Mouse (Mus musculus) c-Kit-negative CD71-positive TER-119-positive erythroid progenitor cells, embryonic 14.5 days (primary cell): ENCODE results near the gene Tmem151a.
"Not testable (repeated sequence)": the region's sequence is repeated elsewhere in the genome, so short reads cannot be mapped to it uniquely, and the experiment has no call there.

Source experiments
- DNase-seq: peaks from one replicate; pipeline ENCODE4 v3.0.0-alpha.2; 2013; ENCODE audit warnings: low read depth, low spot score

Tmem151a gene

DNA sequence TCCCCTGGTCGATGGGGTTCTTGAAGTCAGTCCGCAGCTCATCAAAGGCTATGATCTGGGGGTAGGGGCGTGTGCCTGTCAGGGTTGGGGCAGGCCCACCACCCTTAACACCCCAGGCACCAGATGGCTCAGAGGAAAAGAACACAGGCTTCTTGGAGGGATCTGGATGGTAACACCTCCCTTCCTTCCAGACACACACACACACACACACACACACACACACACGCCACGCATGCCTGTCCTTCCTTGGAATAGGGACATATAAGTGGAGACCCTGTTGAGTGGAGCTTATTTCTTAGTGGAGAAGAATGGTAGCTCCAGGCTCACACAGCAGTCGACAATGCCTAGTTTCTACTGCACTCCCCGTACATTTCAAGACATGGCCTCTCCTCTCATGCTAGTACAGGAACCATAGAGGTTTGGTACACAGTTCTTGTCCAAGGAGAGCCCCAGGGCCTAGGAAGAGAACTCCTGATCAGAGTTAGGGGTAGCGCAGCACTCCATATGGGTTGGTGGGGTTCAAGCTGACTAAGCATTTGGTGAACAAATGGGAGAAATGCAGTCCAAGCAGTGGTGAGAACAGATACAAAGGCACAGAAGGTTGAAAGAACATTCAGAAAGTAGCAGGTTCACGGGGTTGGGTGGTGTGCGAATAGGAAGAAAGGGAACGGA is 9.6 kb upstream of the Tmem151a start:
- DNase-seq: no peak

DNA sequence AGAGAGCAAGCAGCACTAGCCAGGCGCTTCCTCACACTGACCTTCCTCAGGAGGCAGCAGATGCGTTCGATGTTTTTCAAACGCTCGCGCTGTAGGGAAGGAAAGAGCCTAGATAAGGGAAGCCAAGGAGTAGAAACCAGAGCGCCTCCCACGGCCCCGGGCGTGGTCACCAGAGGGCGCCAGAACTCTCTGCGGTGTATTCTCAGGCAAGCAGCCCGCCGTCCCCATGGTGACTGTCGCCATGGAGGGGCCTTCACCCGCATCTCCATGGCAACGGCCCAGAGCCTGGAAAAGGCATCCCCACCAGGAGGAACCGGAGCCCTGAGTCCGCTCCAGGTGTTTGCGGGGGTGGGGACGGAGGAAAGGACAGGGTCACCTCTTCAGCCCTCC is 8.9 kb upstream of the Tmem151a start:
- no peak for DNase-seq

DNA sequence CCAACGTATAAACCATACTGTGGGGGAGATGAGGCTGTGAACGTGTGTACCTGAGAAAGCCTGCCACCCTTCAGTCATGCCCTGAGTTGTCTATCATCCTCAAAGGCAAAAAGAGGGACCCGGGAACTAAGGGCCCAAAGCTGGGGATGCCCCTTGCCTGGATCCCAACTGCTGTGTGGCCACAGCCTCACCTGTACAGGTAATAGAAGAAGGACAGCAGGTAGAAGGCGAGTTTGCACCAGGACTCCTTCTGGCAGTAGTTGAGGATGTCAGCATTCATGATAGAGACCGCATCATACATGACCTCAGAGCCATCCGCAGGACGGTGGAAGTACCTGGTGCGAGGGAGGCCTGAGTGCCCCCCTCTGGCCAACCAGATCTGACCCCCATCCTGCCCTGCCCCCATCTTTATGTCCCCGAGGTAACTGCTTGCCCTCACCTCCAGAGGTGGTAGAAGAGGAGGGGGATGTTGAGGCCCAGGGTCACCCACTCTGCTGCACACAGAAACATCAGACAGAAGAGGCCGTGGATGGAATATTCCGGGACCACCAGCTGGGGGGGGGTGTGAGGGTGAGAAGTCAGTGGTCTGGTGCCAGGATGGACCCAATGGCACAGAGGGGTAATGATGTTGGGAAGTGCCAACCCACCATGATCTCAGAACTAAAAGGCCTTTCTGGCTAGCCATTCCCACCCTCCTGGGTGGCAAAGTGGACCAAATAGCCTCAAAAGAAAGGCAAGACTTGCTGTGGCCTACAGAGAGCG is 8.3 kb upstream of the Tmem151a start:
- DNase-seq: no peak

DNA sequence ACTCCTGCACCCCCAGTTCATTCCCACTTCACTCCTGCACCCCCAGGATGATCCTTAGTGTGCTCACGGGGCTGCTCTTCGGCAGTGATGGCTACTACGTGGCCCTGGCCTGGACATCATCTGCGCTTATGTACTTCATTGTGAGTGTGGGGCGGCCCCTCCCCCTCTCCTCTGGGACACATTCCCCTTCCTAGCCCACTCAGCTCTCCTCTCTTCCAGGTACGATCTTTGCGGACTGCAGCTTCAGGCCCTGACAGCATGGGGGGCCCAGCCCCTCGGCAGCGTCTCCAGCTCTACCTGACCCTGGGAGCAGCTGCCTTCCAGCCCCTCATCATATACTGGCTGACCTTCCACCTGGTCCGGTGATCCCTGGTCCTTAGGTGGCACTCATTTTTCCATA is 6.8 kb upstream of the Tmem151a start:
- DNase-seq: no peak

DNA sequence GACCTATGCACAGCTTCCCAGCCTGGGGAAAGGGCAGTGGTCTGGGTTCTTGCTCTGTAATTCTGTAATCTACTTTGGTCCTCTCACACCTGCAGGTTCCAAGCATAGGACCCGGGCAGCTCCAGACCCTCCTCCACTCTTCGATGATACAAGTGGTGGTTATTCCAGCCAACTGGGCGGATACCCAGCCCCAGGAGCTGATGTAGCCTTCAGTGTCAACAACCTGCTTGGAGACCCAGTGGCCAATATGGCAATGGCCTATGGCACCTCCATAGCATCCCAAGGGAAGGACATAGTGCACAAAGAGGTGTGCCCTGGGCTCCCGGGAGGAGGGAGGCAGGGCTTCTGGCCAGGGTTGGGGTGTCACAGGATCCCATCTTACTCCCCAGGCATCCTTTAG is 4.0 kb upstream of the Tmem151a start:
- no peak for DNase-seq

DNA sequence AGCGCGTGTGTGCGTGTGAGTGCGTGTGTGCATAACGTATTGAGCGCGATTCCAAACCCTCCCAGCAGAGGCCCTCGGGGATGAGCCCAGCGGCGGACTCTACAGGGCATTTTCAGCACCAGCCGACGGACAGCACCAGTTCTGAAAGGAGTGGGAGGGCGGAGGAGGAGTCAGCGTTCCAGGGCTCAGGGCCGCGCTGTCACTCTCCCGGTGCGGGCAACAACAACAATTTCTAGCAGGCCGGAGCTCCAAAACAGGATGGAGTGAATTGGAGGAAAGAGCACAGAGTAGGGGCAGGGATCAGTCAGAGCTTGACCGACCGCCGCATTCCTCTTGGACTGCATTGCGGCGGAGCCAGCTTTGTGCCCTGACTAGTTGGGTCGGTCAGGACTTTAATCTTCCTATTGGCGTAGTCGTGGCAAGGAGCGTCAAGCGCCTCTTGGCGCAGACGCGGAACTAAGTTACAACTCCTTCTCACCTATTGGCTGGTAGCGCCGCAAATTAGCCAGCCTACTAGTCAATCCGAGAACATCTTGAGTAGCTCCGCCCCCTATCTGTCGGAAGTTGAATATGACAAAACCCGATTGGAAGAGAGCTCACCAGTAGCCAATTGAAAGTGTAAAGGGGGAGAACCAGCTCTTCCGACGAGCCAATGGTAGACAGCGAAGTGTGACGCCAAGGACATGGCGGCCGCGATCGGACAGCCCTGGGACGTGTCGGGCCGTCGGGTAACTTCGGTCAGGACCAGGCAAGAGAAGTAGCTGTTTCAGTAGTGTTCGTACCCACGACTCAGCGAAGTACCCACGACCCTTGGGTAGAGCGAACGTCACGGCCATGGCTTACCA is 2.8 kb upstream of the Tmem151a start, which contains the start of gene Yif1a:
Gene Yif1a, plus strand, starts transcription at position 655 of the 845 bp plus-strand sequence.
- DNase-seq: peak; percentile 92

DNA sequence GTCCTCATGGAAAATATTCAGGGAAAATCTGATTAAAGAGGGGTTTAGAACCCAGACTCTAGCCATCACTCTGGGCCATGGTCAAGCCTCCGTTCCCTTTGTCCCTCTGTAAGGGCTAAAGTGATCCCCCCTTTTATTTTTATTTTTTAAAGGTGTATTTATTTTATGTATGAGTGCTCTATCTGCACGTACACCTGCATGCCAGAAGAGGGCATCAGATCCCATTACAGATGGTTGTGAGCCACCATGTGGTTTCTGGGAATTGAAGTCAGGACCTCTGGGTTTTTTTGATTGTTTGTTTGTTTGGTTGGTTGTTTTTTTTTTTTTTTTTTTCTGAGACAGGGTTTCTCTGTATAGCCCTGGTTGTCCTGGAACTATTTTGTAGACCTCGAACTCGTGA is 1.2 kb upstream of the Tmem151a start:
- DNase-seq: not testable (repeated sequence)

DNA sequence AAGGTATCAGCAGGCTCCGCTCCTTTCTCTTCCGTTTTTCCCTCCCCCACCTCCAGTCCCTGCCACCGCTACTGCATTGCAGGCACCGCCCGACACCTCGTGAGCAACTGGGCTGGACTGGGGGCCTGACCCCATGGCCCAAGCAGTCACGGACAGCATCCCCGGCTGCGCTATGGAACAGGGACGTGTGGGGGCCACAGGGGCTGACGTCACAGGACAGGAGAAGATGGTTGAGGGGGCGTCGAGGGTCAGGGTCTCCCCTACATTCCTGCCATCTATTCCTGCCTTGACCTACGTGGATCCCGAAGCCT is 542 bp downstream of the Tmem151a start:
- no peak for DNase-seq

DNA sequence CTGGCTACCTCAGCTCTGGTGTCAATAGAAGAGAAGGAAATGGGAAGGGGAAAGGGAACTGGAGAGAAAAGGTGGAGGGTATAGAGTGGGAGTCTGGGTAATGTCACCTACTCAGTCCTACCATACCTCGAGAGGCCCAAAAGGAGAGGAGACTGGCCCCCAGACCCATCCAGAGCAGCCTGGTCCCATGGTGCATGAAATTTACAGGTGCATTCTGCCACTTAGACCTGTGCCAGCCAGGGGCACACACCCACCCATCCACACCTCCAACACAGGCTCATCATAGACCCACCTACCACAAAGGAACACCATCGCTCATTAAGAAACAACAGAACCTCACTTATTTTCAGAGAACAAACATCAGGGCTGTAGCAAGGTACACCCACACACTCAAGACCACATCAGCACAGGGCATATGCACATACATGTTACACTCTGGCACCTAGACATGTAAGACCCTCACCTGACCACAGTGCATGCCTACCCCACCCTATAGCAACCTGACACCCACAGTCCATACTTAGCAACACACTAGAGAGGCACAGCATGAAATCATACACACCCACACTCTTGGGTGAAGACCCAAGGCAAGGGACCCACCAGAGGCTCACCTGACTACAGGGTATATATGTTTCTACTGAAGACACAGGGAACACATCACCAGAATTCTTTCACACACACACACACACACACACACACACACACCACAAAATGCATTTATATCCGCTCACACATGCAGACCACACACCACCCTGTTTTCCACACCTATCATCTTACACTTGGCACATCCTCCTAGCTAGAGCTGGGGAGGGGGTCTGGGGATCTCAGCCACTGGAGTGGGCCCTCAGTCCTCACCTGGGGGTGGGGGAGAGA is 1.1 kb downstream of the Tmem151a start:
- DNase-seq: no peak

DNA sequence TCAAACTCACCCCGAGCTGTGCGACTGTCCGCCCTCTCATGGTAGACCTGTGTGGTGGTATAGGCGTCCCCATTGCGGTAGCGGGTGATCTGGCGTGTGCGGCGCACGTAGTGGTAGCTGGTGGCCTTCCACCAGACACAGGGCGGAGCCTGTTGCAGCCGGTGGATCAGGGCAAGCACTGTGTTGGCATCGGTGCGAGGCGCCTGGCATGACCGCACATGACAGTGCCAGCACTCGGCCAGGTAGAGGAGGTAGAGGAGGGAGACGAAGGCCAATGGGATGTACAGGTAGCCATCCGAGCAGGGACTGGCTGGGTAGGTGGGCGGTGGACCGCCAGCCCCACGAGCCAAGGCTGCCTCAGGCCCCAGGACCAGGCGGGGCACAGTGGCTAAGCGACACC is 2.7 kb downstream of the Tmem151a start:
- DNase-seq: no peak

DNA sequence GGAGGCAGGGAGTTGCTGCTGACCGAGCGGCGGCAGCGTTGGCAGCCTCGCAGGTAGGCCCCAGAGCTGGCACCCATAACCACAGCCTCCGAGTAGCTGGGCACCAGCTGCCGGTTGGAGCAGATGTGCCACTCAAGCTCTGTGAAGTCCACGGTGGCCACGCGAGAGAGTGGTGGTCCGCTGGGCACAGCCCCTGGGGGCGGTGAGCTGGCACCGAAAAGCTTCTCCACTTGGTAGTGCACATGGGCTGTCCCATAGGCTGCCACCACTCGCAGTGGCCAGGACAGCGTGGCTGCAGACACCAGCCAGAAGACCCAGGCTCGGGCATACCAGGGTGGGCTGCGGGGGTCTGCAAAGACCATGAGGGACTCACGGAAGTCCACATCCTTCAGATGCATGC is 3.3 kb downstream of the Tmem151a start:
- no peak for DNase-seq

DNA sequence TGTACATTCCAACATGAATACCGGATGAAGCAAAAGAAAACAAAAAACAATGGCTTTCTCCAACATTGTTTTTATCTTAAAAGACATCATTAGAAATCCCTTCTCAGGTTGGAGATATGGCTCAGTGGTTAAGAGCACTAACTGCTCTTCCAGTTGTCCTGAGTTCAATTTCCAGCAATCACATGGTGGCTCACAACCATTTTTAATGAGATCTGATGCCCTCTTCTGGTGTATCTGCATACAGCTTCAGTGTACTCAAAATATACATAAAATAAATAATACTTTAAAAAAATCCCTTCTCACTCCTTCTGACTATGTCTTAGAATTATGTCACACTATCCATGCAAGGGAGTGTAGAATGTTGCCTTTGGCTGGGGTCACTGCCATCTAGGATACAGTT is 6.1 kb downstream of the Tmem151a start:
- no peak for DNase-seq

DNA sequence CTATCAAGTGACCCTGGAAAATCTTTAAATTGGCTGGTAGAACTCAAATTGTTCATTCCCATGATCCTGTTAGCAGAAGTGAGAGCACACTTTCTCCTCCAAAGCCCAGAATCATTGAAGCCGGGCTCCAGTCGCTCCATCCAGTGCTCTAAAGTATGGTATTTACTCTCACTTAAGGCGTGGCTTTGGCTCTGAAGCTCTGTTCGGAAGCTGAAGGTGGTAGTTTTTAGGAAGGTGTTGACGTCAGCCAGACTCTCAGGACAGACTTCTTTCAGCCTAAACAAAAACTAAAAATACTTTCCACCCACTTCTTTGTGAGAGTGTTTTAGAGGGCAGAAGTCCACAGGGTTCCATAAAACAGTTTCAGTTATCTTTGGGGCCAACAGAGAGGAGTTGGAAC is 11.8 kb downstream of the Tmem151a start:
- DNase-seq: no peak

DNA sequence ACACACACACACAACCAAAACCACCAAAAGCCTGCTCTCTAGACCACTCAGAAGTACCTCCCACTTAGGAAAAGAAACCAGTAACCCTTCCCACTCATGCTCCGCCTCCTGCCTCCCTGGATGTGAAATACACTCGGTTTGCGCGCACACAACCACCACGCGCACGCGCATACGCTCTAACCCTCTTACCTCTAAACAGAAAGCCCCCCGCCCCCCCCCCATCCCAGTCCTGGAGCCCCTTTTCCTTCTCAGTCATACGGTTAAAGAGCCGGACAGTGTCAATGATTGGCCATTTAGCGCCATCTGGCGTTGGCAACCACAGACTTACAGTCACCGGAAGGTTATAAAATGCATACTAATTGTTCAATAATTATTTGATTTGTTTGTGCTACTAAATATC is 12.3 kb downstream of the Tmem151a start:
- DNase-seq: peak; percentile 49

DNA sequence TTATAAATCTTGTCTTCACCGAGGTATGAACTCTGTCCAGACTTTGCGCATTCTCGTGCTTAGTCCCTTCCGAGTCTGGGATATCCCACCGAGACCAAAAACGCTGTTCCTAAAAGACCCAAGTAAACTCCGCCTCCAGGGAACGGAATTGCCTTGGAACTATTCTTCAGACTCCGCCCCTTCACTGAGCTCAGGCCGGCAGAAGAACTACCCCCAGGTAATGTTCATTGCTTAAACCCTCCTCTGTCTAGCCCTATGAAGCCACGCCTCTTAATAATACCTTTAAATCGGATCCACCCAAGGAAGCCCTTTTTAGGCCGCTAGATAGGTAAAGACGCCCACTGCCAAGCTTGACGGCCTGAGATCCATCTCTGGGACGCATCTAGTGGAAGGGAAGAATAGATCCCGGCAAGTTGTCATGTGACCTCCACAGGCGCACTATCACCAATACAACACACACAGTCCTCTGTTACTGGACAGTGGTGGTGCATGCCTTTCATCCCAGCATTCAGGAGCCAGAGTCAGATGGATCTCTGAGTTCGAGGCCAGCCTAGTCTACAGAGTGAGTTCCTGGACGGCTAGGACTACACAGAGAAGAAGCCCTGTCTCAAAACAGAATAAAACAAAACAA is 12.8 kb downstream of the Tmem151a start:
- peak; percentile 36 for DNase-seq

DNA sequence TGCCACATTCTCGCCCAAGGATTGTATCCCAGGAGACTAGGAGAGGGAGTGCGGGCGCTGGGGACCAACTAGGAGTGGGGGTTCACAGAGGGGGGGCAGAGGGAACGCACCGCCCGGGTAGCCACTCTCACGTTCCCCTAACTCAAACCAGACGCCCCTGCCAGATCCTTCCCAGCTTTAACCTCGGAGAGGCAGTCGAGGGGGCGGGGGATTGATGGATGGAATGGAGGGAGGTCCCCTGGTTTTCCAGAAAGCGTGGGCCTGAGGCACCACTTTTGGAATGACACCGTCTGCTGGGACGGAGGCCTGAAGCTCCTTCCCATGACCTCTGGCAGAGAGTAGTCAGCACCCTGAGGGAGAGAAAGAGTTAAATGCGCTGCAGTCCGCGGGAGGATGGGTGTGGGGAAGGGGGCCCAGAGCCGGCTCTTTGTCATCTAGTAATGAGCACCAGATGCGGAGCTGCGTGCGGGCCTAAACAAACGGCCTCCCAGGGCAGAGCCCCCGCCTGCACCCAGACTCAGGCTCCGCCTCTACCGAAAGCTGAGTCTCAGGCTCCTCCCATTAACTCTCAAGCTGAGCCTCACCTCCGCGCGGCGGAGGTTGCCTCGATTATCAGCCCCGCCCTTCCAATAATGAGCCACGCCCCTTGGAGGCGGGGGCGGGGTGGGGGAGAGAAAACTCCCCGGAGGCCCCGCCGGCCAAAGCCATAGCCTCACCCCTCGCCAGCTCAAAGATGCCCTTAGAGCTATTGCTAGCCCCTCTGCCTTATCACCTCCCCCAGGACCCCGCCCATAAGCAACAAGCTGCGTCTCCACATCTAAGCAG is 13.6 kb downstream of the Tmem151a start:
- peak; percentile 76 for DNase-seq

DNA sequence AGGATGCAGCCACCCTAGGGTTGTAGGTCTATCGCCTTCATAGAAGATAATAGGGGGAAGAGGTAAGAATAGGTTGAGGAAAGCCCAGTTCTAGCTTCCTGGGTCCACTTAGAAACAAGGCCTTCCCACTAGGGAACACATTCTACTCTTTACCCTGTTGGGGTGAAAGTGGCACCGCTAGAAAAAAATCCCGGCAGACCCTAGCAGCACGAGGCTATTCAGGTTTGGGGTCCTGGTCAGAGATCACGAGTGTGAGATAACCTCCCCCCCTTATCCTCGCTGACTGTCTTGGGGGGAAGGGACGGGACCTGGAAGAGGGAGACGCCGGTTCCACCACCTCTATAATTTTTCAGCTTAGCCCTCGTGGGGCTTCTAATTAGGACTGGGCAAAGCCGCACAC is 14.3 kb downstream of the Tmem151a start:
- no peak for DNase-seq

DNA sequence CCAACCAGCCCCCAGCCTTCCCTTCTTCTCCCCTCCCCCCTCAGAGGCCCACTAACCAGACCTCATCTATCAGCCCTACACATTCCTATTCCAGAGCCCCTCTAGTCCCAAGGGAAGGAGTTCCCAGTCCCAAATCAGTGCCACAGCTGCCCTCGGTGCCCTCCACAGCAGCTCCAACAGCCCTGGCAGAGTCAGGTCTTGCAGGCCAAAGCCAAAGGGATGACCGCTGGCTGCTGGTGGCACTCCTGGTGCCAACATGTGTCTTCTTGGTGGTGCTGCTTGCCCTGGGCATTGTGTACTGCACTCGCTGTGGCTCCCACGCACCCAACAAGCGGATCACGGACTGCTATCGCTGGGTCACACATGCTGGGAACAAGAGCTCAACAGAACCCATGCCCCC is 15.4 kb downstream of the Tmem151a start:
- no peak for DNase-seq

DNA sequence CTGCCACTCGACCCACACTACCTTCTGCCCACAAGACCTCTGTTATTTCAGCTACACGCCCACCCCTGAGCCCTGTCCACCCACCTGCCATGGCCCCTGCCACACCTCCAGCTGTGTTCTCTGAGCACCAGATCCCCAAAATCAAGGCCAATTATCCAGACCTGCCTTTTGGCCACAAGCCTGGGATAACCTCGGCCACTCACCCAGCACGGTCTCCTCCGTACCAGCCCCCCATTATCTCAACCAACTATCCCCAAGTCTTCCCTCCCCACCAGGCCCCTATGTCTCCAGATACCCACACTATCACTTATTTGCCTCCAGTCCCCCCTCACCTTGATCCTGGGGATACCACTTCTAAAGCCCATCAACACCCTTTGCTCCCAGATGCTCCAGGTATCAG is 15.8 kb downstream of the Tmem151a start:
- no peak for DNase-seq

DNA sequence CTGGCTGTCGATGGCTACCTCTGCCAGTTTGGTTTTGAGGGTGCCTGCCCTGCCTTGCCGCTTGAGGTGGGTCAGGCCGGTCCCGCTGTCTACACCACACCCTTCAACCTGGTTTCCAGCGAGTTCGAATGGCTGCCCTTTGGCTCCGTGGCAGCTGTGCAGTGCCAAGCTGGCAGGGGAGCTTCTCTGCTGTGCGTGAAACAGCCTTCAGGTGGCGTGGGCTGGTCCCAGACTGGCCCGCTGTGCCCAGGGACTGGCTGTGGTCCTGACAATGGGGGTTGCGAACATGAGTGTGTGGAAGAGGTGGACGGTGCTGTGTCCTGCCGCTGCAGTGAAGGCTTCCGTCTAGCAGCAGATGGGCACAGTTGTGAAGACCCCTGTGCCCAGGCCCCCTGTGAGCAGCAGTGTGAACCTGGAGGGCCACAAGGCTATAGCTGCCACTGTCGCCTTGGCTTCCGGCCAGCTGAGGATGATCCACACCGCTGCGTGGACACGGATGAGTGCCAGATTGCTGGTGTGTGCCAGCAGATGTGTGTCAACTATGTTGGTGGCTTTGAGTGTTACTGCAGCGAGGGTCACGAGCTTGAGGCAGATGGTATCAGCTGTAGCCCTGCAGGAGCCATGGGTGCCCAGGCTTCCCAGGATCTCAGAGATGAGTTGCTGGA is 16.6 kb downstream of the Tmem151a start:
- no peak for DNase-seq
